Mouse (Mus musculus): ENCODE results near the gene Trpm4. TPM values are rescaled to one million over a fixed set of nuclear protein-coding genes. Genes with fewer than 3 reads are reported as not detected.
A peak's percentile ranks its signal among the peaks of the same experiment; 100 is the strongest.

The Trpm4 gene
- polyA plus RNA-seq, 1 experiment from 2014 or later, result 8.4 TPM

- Histone ChIP-seq H3K4me1 (no peaks in the 10 kb centered on the region), H3K36me3 (peaks cover 11% of the 10 kb centered on the region; the same call in 1 of the 2 replicates), H3K27me3 (ENCODE audit: low read depth, poor library complexity, severe bottlenecking) (no peaks in the 10 kb centered on the region), H3K4me3 (no peak overlapping the region), H3K27ac (no peak overlapping the region), H3K9me3 (replicated peaks) (no peaks in the 10 kb centered on the region)
- 90% methylated on average over 4 of the region's 4 CpGs for WGBS
- no peak for DNase-seq (ENCODE audit: low spot score)
Observed at GRCm38 (mm10) chr7:45322245-45322644, 11.3 kb downstream of the Trpm4 start.

- no peak for DNase-seq (ENCODE audit: low spot score)
- WGBS, result 94% methylated on average over 14 of the region's 14 CpGs
- Histone ChIP-seq H3K27me3 (ENCODE audit: low read depth, poor library complexity, severe bottlenecking) (no peaks in the 10 kb centered on the region; the same call in 1 of the 2 replicates), H3K4me1 (peaks cover 12% of the 10 kb centered on the region), H3K36me3 (0 out of 2 replicates have a peak, but pooled peaks cover 2% of the 10 kb centered on the region), H3K9me3 (replicated peaks) (no peaks in the 10 kb centered on the region), H3K4me3 (no peak overlapping the region), H3K27ac (no peak overlapping the region)
Observed at GRCm38 (mm10) chr7:45316536-45316935, 17.0 kb downstream of the Trpm4 start.

DNA sequence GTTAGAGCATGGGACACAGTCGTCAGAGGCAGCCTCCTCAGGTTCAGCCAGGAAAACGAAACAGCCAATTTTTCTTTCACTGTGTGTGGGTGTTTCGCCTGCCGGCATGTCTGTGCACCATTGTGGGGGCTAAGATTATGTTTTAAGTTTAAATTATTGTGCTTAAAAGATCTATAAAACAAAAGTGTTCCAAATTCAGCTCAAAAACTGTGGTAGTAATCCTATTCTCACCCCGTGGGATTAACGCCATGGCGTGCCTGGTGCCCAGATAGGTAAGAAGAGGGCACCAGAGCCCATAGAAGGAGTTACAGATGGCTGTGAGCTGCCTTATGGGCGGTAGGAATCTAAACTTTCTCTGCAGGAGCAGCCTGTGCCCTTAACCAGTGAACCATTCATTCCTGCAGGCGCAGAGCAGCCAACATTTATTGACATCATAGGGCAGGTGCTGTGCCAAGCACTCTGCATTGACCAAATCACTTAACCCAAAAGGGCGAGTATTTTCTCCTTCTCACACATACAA lies 18.3 kb downstream of the Trpm4 start:
- WGBS, result 87% methylated on average over 10 of the region's 10 CpGs
- Histone ChIP-seq H3K36me3 (0 out of 2 replicates have a peak, but pooled peaks cover 2% of the 10 kb centered on the region), H3K4me3 (no peak overlapping the region), H3K27me3 (ENCODE audit: low read depth, poor library complexity, severe bottlenecking) (peaks cover 1% of the 10 kb centered on the region), H3K4me1 (peaks cover 12% of the 10 kb centered on the region), H3K9me3 (replicated peaks) (no peaks in the 10 kb centered on the region), H3K27ac (no peak overlapping the region)
- no peak for DNase-seq (ENCODE audit: low spot score)

- H3K36me3 ChIP-seq, result 0 out of 2 replicates have a peak, but pooled peaks cover 2% of the 10 kb centered on the region
- H3K9me3 ChIP-seq (replicated peaks), result no peaks in the 10 kb centered on the region
- peaks cover 4% of the 10 kb centered on the region for H3K27me3 ChIP-seq (ENCODE audit: low read depth, poor library complexity, severe bottlenecking)
- peak overlapping the region; percentile 31 for H3K27ac ChIP-seq
- DNase-seq (ENCODE audit: low spot score), result no peak
- 46% methylated on average over 9 of the region's 9 CpGs for WGBS
- no peak overlapping the region for H3K4me3 ChIP-seq
- peaks cover 19% of the 10 kb centered on the region for H3K4me1 ChIP-seq
Observed at GRCm38 (mm10) chr7:45313495-45313894, 20.1 kb downstream of the Trpm4 start.

GRCm38 (mm10) chr7:45312686-45313453 lies 20.7 kb downstream of the Trpm4 start:
- Histone ChIP-seq H3K4me3 (no peak overlapping the region), H3K36me3 (0 out of 2 replicates have a peak, but pooled peaks cover 2% of the 10 kb centered on the region), H3K4me1 (peaks cover 20% of the 10 kb centered on the region), H3K27ac (peak overlapping the region; percentile 31; the same call in 1 of the 2 replicates), H3K9me3 (replicated peaks) (no peaks in the 10 kb centered on the region), H3K27me3 (ENCODE audit: low read depth, poor library complexity, severe bottlenecking) (peaks cover 6% of the 10 kb centered on the region)
- no peak for DNase-seq (ENCODE audit: low spot score)
- WGBS, result 39% methylated on average over 10 of the region's 10 CpGs

DNA sequence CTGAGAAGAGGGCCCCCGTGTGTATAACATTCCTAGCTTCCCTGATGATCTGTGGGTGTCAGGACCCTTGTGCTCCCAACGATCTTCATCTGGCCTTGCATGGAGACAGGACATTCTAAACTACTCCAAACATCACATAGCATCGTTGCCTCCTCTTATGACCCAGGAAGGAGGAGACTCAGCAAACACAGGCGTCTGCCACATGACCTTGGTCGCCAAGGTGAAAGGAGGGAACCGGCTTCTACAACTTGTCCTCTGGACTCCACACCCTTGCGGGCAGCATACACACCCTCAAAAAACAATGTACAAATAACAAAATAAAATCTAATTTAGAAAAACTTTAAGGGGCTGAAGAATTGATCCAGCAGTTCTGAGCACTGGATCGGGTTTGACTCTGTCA lies 21.6 kb downstream of the Trpm4 start:
- WGBS, result 56% methylated on average over 8 of the region's 8 CpGs
- Histone ChIP-seq H3K4me1 (peaks cover 20% of the 10 kb centered on the region), H3K27me3 (ENCODE audit: low read depth, poor library complexity, severe bottlenecking) (peaks cover 7% of the 10 kb centered on the region), H3K4me3 (no peak overlapping the region), H3K27ac (no peak overlapping the region), H3K36me3 (0 out of 2 replicates have a peak, but pooled peaks cover 2% of the 10 kb centered on the region), H3K9me3 (replicated peaks) (no peaks in the 10 kb centered on the region)
- no peak for DNase-seq (ENCODE audit: low spot score)

GRCm38 (mm10) chr7:45309455-45309854 lies 24.1 kb downstream of the Trpm4 start:
- DNase-seq (ENCODE audit: low spot score), result peak; percentile 61
- peaks cover 9% of the 10 kb centered on the region for H3K27me3 ChIP-seq (ENCODE audit: low read depth, poor library complexity, severe bottlenecking)
- H3K4me3 ChIP-seq, result no peak overlapping the region
- H3K4me1 ChIP-seq, result peaks cover 32% of the 10 kb centered on the region
- 0 out of 2 replicates have a peak, but pooled peaks cover 2% of the 10 kb centered on the region for H3K36me3 ChIP-seq
- no peaks in the 10 kb centered on the region for H3K9me3 ChIP-seq (replicated peaks)
- WGBS, result 20% methylated on average over 9 of the region's 9 CpGs
- no peak overlapping the region for H3K27ac ChIP-seq

- no peak for DNase-seq (ENCODE audit: low spot score)
- Histone ChIP-seq H3K27ac (no peak overlapping the region), H3K36me3 (no peaks in the 10 kb centered on the region), H3K4me1 (peaks cover 34% of the 10 kb centered on the region), H3K4me3 (no peak overlapping the region), H3K27me3 (ENCODE audit: low read depth, poor library complexity, severe bottlenecking) (peaks cover 17% of the 10 kb centered on the region), H3K9me3 (replicated peaks) (no peaks in the 10 kb centered on the region)
- WGBS, result 63% methylated on average over 15 of the region's 15 CpGs
Observed at GRCm38 (mm10) chr7:45308551-45309240, 24.9 kb downstream of the Trpm4 start.

- WGBS, result under 1% methylated on average over 17 of the region's 17 CpGs
- no peaks in the 10 kb centered on the region for H3K36me3 ChIP-seq
- H3K4me3 ChIP-seq, result peak overlapping the region; percentile 39
- no peaks in the 10 kb centered on the region for H3K9me3 ChIP-seq (replicated peaks)
- peaks cover 22% of the 10 kb centered on the region for H3K4me1 ChIP-seq
- peaks cover 21% of the 10 kb centered on the region for H3K27me3 ChIP-seq (ENCODE audit: low read depth, poor library complexity, severe bottlenecking)
- 0 out of 2 replicates have a peak overlapping the region, but pooled peaks have one; percentile 7 for H3K27ac ChIP-seq
- peak; percentile 88 for DNase-seq (ENCODE audit: low spot score)
Observed at GRCm38 (mm10) chr7:45305275-45305674, 28.3 kb downstream of the Trpm4 start.

- H3K27ac ChIP-seq, result peak overlapping the region; percentile 7; the same call in 1 of the 2 replicates
- peak overlapping the region; percentile 39 for H3K4me3 ChIP-seq
Observed at GRCm38 (mm10) chr7:45304869-45305268, 28.7 kb downstream of the Trpm4 start.

DNA sequence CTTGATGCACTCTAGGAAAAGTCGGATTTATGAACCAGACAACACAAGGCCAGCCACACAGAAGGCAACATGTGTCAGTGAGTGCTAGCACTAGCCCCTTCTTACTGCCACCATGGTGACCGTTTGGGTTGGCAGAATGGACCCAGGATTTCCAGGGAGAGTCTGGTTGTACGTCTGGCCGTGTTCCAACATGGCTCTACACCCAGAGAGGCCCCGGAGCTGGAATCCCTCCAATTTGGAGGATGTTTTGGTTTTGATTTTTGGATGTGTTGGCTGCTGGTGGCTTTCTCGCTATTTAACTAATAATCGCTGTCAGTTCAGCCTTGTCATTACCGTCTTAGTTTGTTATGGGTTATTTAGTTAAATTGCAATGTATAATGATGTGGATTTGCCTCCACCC lies 31.0 kb downstream of the Trpm4 start:
- Histone ChIP-seq H3K4me1 (peaks cover 14% of the 10 kb centered on the region), H3K27me3 (ENCODE audit: low read depth, poor library complexity, severe bottlenecking) (peaks cover 15% of the 10 kb centered on the region), H3K27ac (no peak overlapping the region), H3K9me3 (replicated peaks) (no peaks in the 10 kb centered on the region), H3K36me3 (no peaks in the 10 kb centered on the region), H3K4me3 (no peak overlapping the region)
- DNase-seq (ENCODE audit: low spot score), result no peak
- 89% methylated on average over 8 of the region's 8 CpGs for WGBS

More at GRCm38 (mm10) chr7:45304869-45305268, 28.7 kb downstream of the Trpm4 start:
- DNase-seq (ENCODE audit: low spot score), result no peak
- 5% methylated on average over 12 of the region's 13 CpGs for WGBS
- H3K4me1 ChIP-seq, result peaks cover 22% of the 10 kb centered on the region
- no peaks in the 10 kb centered on the region for H3K9me3 ChIP-seq (replicated peaks)
- peaks cover 18% of the 10 kb centered on the region for H3K27me3 ChIP-seq (ENCODE audit: low read depth, poor library complexity, severe bottlenecking)
- H3K36me3 ChIP-seq, result no peaks in the 10 kb centered on the region

DNA sequence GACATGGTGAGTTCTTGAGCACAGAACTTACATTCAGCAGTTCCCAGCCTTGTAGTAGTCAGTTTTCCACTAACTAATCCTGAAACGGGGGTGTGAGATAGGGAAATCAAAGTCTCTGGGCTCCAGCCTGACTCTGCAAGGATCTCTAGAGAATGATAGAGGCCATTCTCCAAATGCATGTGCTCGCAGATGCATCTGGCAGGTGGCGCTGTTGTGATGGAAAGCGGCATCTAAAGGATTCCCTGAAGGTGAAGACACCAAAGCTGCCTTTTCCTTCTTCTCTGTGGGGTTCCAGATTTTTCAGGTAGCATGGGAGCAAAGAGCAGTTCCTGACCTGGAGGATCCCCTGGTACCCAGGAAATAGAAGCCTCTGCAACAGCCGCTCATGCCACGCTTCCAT lies 33.3 kb downstream of the Trpm4 start:
- 19% methylated on average over 6 of the region's 6 CpGs for WGBS
- Histone ChIP-seq H3K36me3 (no peaks in the 10 kb centered on the region), H3K27me3 (ENCODE audit: low read depth, poor library complexity, severe bottlenecking) (peaks cover 15% of the 10 kb centered on the region), H3K9me3 (replicated peaks) (no peaks in the 10 kb centered on the region), H3K4me3 (no peak overlapping the region), H3K4me1 (peaks cover 10% of the 10 kb centered on the region), H3K27ac (no peak overlapping the region)
- DNase-seq (ENCODE audit: low spot score), result peak; percentile 66

DNA sequence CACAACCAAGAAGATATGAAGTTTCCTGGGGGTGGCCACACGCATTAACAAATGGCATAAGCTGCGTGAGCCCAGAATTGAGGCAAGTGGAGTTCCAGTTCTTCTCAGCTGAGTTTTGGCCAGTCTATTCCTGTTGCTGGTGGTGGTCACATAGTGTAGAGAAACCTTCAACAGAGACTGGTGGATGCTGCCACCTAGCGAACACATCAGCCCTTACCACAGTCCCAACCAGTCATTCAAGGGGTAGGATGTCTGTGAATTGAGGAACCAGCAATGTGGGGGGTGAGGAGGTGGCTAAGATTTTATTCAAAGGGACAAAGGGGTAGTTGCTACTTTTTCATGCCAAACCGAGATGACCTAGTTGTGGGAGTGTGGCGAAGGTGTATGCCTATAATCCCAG lies 33.8 kb downstream of the Trpm4 start:
- WGBS, result 8% methylated on average over 5 of the region's 5 CpGs
- H3K4me3 ChIP-seq, result no peak overlapping the region
- H3K27me3 ChIP-seq (ENCODE audit: low read depth, poor library complexity, severe bottlenecking), result peaks cover 15% of the 10 kb centered on the region
- H3K36me3 ChIP-seq, result no peaks in the 10 kb centered on the region
- H3K9me3 ChIP-seq (replicated peaks), result no peaks in the 10 kb centered on the region
- peak; percentile 70 for DNase-seq (ENCODE audit: low spot score)
- peaks cover 5% of the 10 kb centered on the region for H3K4me1 ChIP-seq
- H3K27ac ChIP-seq, result no peak overlapping the region

Measured in limb, embryonic 10.5 days (tissue).